Comparison of ENCODE assay signal across 14 mouse cellular contexts in the genomic region with DNA sequence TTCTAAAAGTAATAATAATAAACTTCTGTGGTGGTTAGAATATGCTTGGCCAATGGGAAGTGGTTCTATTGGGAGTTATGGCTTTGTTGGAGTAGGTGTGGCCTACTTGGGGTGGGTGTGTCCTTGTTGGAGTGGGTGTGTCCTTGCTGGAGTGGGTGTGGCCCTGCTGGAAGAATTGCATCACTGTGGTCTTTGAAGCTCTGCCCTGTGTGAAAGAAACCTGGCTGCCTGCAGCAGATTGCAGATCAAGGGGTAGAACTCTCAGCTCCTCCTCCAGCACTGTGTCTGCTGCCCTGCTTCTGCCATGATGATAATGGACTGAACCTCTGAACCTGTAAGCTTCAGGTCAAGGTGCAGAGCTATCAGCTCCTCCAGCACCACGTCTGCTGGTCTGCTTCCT.
DNase-seq lines count a peak whose midpoint lies in the region; ATAC-seq and TF ChIP-seq lines count a peak whose summit lies in the region.
"Had no signal": no experiment of that assay in that cellular context is flagged by ENCODE, and none has a peak within 500 bp of the region (broad histone marks: within the 10 kb centered on the region; RNA-seq: fewer than 3 reads in every experiment).

No protein-coding gene starts in this region.

- 20% methylated on average over 1 of the region's 1 CpGs for WGBS in heart, embryonic 11.5 days (ENCODE audit: insufficient replicate concordance)
- WGBS in intestine, embryonic 14.5 days: 63% methylated on average over 1 of the region's 1 CpGs
- 42% methylated on average over 1 of the region's 1 CpGs for WGBS in liver, embryonic 16.5 days (ENCODE audit: insufficient replicate concordance)
- 67% methylated on average over 1 of the region's 1 CpGs for WGBS in stomach, postnatal 0 days

- H3K9ac ChIP-seq in heart, embryonic 11.5 days (ENCODE audit: low read depth, low read length): no peak overlapping the region
- no peak overlapping the region for H3K9ac ChIP-seq in intestine, embryonic 14.5 days (ENCODE audit: low read length)
- H3K9ac ChIP-seq in liver, embryonic 16.5 days (ENCODE audit: low read depth, low read length): no peak overlapping the region
- H3K9ac ChIP-seq in stomach, postnatal 0 days (ENCODE audit: low read length): no peak overlapping the region
- H3K9ac ChIP-seq: hindbrain, embryonic 13.5 days; lung, embryonic 14.5 days; midbrain, embryonic 12.5 days had no signal

- no peak overlapping the region for H3K4me2 ChIP-seq in heart, embryonic 11.5 days
- no peak overlapping the region for H3K4me2 ChIP-seq in intestine, embryonic 14.5 days (ENCODE audit: low read length)
- H3K4me2 ChIP-seq in liver, embryonic 16.5 days (ENCODE audit: low read depth, low read length): no peak overlapping the region
- no peak overlapping the region for H3K4me2 ChIP-seq in stomach, postnatal 0 days (replicated peaks; ENCODE audit: low read depth)
- H3K4me2 ChIP-seq: hindbrain, embryonic 13.5 days; lung, embryonic 14.5 days; midbrain, embryonic 12.5 days had no signal

- 0 out of 2 replicates have a peak, but pooled peaks have one; percentile 29 for ATAC-seq in heart, embryonic 11.5 days (replicated peaks; ENCODE audit: insufficient number of reproducible peaks, low FRiP score, low TSS enrichment)
- peak; percentile 48; the same call in 1 of the 2 replicates for ATAC-seq in intestine, embryonic 14.5 days (replicated peaks; ENCODE audit: low FRiP score, low TSS enrichment, low read depth)
- peak; percentile 55 for ATAC-seq in liver, embryonic 16.5 days (ENCODE audit: low read depth)
- ATAC-seq in stomach, postnatal 0 days (ENCODE audit: low FRiP score, low TSS enrichment): peak; percentile 84

- TF ChIP-seq CTCF in stomach, postnatal 0 days (IDR thresholded peaks at IDR 0.05; ENCODE audit: low read depth): no peak

- no peak overlapping the region for H3K27ac ChIP-seq in heart, embryonic 11.5 days (ENCODE audit: low read depth, low read length)
- H3K27ac ChIP-seq in intestine, embryonic 14.5 days (ENCODE audit: low read depth): no peak overlapping the region
- H3K27ac ChIP-seq in liver, embryonic 16.5 days (ENCODE audit: low read length): no peak overlapping the region
- no peak overlapping the region for H3K27ac ChIP-seq in stomach, postnatal 0 days (replicated peaks)
- H3K27ac ChIP-seq: embryonic facial prominence, embryonic 10.5 days; hindbrain, embryonic 13.5 days; midbrain, embryonic 12.5 days had no signal

- TF ChIP-seq EP300 in stomach, postnatal 0 days (optimal IDR thresholded peaks at IDR 0.05): no peak

- H3K27me3 ChIP-seq in heart, embryonic 11.5 days (ENCODE audit: control insufficient read depth, insufficient read depth, low read length): no peaks in the 10 kb centered on the region
- no peaks in the 10 kb centered on the region for H3K27me3 ChIP-seq in intestine, embryonic 14.5 days (replicated peaks; ENCODE audit: control insufficient read depth, insufficient read depth, low read length)
- no peaks in the 10 kb centered on the region for H3K27me3 ChIP-seq in liver, embryonic 16.5 days (ENCODE audit: control insufficient read depth, insufficient read depth, low read depth, low read length)
- no peaks in the 10 kb centered on the region for H3K27me3 ChIP-seq in stomach, postnatal 0 days (ENCODE audit: control insufficient read depth, insufficient read depth, low read length)
- H3K27me3 ChIP-seq: hindbrain, embryonic 13.5 days; midbrain, embryonic 12.5 days had no signal

- peaks cover 12% of the 10 kb centered on the region for H3K4me1 ChIP-seq in heart, embryonic 11.5 days (ENCODE audit: control insufficient read depth, insufficient read depth, low read length)
- H3K4me1 ChIP-seq in intestine, embryonic 14.5 days (replicated peaks; ENCODE audit: control insufficient read depth, insufficient read depth, low read length): peaks cover 13% of the 10 kb centered on the region
- H3K4me1 ChIP-seq in liver, embryonic 16.5 days (ENCODE audit: control insufficient read depth, low read depth, low read length): peaks cover 3% of the 10 kb centered on the region
- H3K4me1 ChIP-seq in stomach, postnatal 0 days (replicated peaks; ENCODE audit: control insufficient read depth, insufficient read depth): peaks cover 1% of the 10 kb centered on the region; the same call in 1 of the 2 replicates

- no peaks in the 10 kb centered on the region for H3K36me3 ChIP-seq in heart, embryonic 11.5 days (ENCODE audit: control insufficient read depth, insufficient read depth, low read length)
- H3K36me3 ChIP-seq in intestine, embryonic 14.5 days (ENCODE audit: control insufficient read depth, insufficient read depth, low read length): no peaks in the 10 kb centered on the region
- H3K36me3 ChIP-seq in liver, embryonic 16.5 days (ENCODE audit: control insufficient read depth, insufficient read depth): no peaks in the 10 kb centered on the region
- H3K36me3 ChIP-seq in stomach, postnatal 0 days (ENCODE audit: control insufficient read depth, insufficient read depth, low read length): no peaks in the 10 kb centered on the region
- H3K36me3 ChIP-seq: embryonic facial prominence, embryonic 10.5 days; hindbrain, embryonic 13.5 days; midbrain, embryonic 12.5 days had no signal

- no peaks in the 10 kb centered on the region for H3K9me3 ChIP-seq in heart, embryonic 11.5 days (replicated peaks; ENCODE audit: control insufficient read depth, low read length)
- 0 out of 2 replicates have a peak, but pooled peaks cover 11% of the 10 kb centered on the region for H3K9me3 ChIP-seq in intestine, embryonic 14.5 days (ENCODE audit: control insufficient read depth, low read length)
- H3K9me3 ChIP-seq in liver, embryonic 16.5 days (replicated peaks; ENCODE audit: control insufficient read depth, low read length): no peaks in the 10 kb centered on the region
- no peaks in the 10 kb centered on the region for H3K9me3 ChIP-seq in stomach, postnatal 0 days (ENCODE audit: control insufficient read depth, low read length)
- H3K9me3 ChIP-seq: hindbrain, embryonic 13.5 days had no signal

- H3K4me3 ChIP-seq in heart, embryonic 11.5 days (ENCODE audit: low read depth, low read length): no peak overlapping the region
- H3K4me3 ChIP-seq in intestine, embryonic 14.5 days (ENCODE audit: low read depth, low read length): no peak overlapping the region
- H3K4me3 ChIP-seq in liver, embryonic 16.5 days (ENCODE audit: low read depth, low read length): no peak overlapping the region
- no peak overlapping the region for H3K4me3 ChIP-seq in stomach, postnatal 0 days (ENCODE audit: low read depth, low read length)
- H3K4me3 ChIP-seq: embryonic facial prominence, embryonic 10.5 days; hindbrain, embryonic 13.5 days; midbrain, embryonic 12.5 days had no signal

- no peak for DNase-seq in heart, postnatal 14 days
- no peak for DNase-seq in intestine, embryonic 14.5 days (ENCODE audit: low spot score)
- peak; percentile 54 for DNase-seq in stomach, postnatal 0 days (ENCODE audit: low spot score)
- no peak for DNase-seq in cerebellum, postnatal 14 days
- no peak for DNase-seq in cerebellum, adult 9-10 months
- DNase-seq in neural tube, embryonic 10.5 days (ENCODE audit: extremely low spot score, low spot score): no peak
- DNase-seq: cerebellum, adult 11 months; kidney, postnatal 10 days; lung, embryonic 14.5 days had no signal

- intact Hi-C loops in heart, postnatal 14 days (cut with DNase I): loop anchor here (5.0 kb wide), 1 partner anchor 53 kb away; no protein-coding TSS in a partner anchor

Comparison
In these comparisons a context has a peak if more than half of its experiments do, and no peak if none do; other contexts are left out.
1. ATAC-seq: peak in every context shown above with its lines; median percentile 84 in stomach, postnatal 0 days; 55 in liver, embryonic 16.5 days; 48 in intestine, embryonic 14.5 days; 29 in heart, embryonic 11.5 days.